Mouse (Mus musculus): ENCODE results near the gene Scgb1a1.
"Not testable (repeated sequence)": the region's sequence is repeated elsewhere in the genome, so short reads cannot be mapped to it uniquely, and the experiment has no call there.

The Scgb1a1 gene

GRCm38 (mm10) chr19:9067292-9067691 is 20.5 kb downstream of the Scgb1a1 start:
- no peak for DNase-seq (ENCODE audit: low spot score)

DNA sequence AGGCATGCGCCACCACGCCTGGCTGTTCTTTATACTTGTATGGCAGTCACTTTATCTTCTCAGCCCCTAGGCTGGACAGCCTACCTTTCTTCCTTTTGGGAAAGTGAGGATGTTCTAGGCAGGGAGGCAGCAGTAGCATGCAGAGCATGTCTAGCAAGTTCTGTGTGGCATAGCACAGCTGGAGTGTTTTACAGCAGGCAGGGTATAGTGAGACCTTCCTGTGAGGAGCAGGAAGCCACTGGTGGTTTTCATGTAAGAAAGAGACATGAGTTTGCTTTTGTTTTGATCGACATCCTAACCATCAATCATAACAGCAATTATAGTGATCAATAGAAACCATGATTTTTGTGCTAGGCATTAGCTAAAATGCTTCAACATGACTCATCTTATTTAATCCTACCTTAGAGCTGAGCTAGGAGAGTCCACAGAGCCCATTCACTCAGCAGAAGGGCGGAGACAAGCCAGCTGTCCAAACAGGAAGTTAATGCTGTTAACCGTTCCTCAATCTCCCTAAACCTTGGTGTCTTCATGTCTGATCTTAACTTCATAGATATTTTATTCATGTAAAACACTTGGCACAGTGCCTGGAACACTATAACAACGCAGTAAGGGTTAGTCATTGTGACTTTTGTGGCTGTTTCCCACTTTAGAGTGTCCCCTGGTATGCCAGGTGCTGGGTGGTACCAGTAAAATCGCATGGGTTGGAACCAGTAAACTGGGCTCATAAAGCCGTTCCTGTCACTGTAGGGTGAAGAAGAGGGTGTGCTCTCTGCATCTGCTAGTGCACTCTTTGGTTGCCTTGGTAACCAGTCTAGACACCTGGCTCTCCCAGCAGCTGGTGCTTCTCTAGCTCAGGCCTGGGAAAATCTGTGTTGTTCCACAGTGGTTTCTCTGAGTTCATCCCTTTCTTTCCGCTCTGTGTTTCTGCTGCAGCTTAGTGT is 21.9 kb downstream of the Scgb1a1 start:
- peak; percentile 61 for DNase-seq (ENCODE audit: low spot score)

GRCm38 (mm10) chr19:9063831-9064230 is 23.9 kb downstream of the Scgb1a1 start:
- DNase-seq (ENCODE audit: low spot score), result no peak

GRCm38 (mm10) chr19:9062822-9063221 is 24.9 kb downstream of the Scgb1a1 start:
- no peak for DNase-seq (ENCODE audit: low spot score)

GRCm38 (mm10) chr19:9061221-9061893 is 26.4 kb downstream of the Scgb1a1 start:
- DNase-seq (ENCODE audit: low spot score), result no peak

- no peak for DNase-seq (ENCODE audit: low spot score)
Measured at GRCm38 (mm10) chr19:9060103-9060502, 27.7 kb downstream of the Scgb1a1 start.

DNA sequence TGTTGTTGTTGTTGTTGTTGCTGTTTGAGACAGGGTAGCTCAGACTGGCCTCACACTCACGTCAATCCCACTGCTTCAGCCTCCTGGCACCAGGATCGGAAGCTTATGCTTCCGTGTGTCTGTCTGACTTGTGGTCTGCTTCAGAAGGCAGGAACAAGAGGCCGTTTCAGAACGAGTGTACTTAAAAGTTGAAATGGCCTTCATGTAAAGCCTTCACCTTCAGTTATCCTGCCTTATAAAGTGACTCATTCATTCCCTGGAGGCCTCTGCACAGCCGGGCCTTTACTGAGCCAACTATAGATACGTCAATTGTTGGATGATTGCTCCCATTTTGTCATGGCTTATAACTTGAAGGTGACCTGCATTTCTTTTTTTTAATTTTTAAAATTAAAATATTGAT is 28.4 kb downstream of the Scgb1a1 start:
- no peak for DNase-seq (ENCODE audit: low spot score)

GRCm38 (mm10) chr19:9058944-9059343 is 28.8 kb downstream of the Scgb1a1 start:
- DNase-seq (ENCODE audit: low spot score), result no peak

DNA sequence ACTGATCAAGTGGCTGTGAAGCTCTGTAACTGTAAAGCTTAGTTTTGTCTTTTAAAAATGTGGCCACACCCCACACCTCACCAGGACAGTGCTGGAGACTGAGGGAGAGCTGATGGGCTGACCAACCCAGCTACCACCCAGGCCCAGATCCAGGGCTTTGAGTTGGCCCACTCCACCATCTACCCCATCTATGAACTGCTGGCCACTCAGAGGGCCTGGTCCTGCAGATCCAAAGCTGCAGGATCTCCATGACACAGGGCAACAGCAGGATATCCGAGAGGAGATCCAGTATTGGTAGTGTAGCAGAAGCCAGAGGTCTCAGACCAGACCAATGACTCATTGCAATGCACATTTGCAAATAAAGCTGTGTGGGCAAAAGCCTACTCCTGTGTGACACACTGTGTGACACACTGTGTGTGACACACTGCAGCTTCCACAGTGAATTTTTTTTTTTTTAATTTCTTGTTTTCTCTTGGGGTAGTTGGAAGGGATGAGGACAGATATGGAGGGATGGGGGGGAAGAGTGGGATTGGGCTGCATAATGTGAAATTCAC is 29.4 kb downstream of the Scgb1a1 start:
- DNase-seq (ENCODE audit: low spot score), result no peak

DNA sequence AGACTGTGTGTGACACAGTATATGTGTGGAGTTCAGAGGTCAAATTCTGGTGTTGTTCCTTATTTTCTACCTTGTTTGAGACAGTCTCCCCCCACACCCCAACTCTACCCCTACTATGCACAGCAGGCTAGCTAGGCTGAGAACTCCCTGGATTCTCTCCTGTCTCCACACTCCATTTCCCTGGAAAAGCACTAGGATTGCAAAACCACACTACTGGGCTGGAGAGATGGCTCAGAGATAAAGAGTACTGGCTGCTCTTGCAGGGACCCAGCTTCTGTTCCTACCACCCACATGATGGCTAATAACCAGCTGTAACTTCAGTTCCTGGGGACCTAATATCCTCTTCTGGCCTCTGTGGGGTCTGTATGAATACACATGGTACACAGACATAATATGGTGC is 30.1 kb downstream of the Scgb1a1 start:
- no peak for DNase-seq (ENCODE audit: low spot score)

DNA sequence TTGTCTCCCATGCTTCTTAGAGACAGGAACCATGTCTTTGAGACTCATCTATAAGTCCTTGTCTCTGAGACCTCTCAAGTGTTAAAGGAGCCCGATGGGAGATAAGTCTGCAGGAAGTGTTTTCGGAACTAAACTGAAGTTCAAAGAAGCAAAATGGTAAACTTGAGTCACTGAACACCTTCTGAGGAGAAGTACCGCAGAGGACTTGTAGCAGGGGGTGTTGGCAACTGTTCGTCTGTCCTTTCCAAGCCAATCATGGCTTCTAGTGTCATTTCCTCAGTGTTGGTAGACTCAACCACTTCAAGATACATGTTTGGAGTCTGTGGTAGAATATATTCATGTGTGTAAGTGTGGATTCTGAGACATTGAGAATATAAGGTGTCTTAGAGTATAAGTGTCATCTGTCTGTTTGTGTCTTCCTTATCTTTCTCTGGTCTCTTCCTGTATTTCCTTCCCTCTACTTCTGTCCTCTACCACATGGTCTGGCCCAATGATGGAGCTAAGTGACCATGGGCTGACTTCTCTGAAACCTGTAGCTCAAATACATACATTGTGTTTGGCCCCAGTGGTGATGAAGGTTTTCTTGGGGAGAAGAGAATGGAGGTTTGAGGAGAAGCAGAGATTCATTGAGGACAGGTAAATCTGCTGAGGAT is 31.9 kb downstream of the Scgb1a1 start:
- no peak for DNase-seq (ENCODE audit: low spot score)

- peak; percentile 37 for DNase-seq (ENCODE audit: low spot score)
Measured at GRCm38 (mm10) chr19:9055153-9055552, 32.6 kb downstream of the Scgb1a1 start.

GRCm38 (mm10) chr19:9052803-9053431 is 34.8 kb downstream of the Scgb1a1 start:
- DNase-seq (ENCODE audit: low spot score), result no peak

DNA sequence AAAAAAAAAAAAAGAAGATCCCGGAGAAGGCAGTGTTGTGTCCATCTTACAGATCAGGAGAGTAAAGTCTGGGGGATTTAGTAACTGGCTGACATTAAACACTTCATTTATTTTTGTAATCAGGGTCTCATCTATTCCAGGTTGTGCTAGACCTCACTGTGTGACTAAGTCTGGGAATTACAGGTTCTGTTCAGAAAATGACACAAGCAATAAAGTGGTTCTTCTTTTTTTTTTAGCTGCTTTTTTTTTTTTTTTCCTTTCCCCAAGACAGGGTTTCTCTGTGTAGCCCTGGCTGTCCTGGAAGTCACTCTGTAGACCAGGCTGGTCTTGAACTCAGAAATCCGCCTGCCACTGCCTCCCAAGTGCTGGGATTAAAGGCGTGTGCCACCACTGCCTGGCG is 35.8 kb downstream of the Scgb1a1 start:
- DNase-seq (ENCODE audit: low spot score), result not testable (repeated sequence)

GRCm38 (mm10) chr19:9050294-9051229 is 37.2 kb downstream of the Scgb1a1 start:
- no peak for DNase-seq (ENCODE audit: low spot score)

- no peak for DNase-seq (ENCODE audit: low spot score)
Measured at GRCm38 (mm10) chr19:9048981-9049687, 38.6 kb downstream of the Scgb1a1 start.

DNA sequence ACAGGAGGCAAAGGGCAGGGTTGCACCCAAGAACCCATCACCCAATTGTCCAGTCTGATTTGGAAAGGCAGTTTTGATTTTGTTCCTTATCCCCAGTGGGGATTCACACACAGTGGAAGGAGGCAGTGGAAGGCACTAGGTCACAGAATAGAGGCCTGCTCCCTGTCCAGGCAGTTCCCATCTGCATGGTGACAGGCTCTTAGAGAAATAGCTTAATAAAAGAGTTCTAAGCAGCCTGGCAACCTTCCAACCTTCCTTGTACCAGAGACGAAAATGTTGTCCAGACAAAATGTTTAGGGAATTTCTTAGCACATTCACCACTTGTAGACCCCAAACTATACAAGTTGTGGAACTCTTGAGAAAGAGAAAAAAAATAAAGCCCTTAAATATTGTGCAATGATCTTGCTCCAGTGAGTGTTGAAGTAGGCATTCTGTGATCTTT is 39.8 kb downstream of the Scgb1a1 start:
- no peak for DNase-seq (ENCODE audit: low spot score)

GRCm38 (mm10) chr19:9047207-9047945 is 40.4 kb downstream of the Scgb1a1 start:
- no peak for DNase-seq (ENCODE audit: low spot score)

GRCm38 (mm10) chr19:9044291-9044690 is 43.5 kb downstream of the Scgb1a1 start:
- DNase-seq (ENCODE audit: low spot score), result no peak
